Mouse (Mus musculus): ENCODE results near the gene Cep295nl.
"Not testable (repeated sequence)": the region's sequence is repeated elsewhere in the genome, so short reads cannot be mapped to it uniquely, and the experiment has no call there.

DNA sequence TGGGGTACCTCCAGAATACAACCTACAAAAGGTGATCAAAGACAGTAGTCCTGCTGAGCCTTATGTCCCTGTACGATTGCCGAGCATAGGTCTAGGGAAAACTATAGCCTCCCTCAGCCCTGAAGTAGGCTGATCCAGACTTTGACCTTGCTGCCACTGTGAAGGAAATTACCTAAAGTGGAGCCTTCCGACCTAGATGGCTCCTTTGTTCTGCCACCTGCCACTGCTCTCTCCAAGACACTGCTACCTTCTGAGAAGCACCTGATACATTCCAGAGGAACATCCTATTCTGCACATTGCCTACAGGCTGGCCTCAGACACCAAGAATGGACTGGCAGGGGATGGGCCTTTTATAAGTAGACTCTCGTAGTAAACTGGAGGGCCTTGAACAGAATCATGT is 38.3 kb downstream of the Cep295nl start:
- not testable (repeated sequence) for TF ChIP-seq POLR2A (IDR thresholded peaks at IDR 0.05; ENCODE audit: low read depth, low read length); CTCF (conservative IDR thresholded peaks at IDR 0.05; ENCODE audit: insufficient read depth, insufficient read length, low read depth, low read length)

Measured in kidney, adult 2 months (tissue).